Mouse (Mus musculus): ENCODE results near the gene Lypd3.
A peak's percentile ranks its signal among the peaks of the same experiment; 100 is the strongest.
"Not testable (repeated sequence)": the region's sequence is repeated elsewhere in the genome, so short reads cannot be mapped to it uniquely, and the experiment has no call there.

DNA sequence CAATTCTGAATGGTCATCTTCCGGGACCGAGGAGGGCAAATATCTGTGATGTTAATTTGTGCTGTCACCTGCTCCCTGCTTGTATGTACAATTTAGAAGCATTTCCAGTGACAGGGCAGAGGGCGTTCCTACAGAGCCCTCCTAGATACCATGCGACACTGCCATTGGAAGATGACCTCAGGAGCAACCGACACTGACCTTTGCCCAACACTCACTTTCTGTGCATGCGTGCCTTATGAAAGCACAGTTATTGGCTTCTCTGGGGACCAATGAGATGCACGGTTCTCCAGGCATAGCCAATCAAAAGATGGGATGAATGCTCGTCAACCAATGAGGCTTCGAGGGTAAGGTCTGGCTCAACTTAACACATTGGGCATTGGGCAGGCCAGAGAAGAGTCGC, 51.2 kb downstream of the Lypd3 start:
- TF ChIP-seq CTCF (IDR thresholded peaks at IDR 0.05; ENCODE audit: control insufficient read depth, insufficient read depth, insufficient replicate concordance, low read depth, low read length): not testable (repeated sequence)
- peak; percentile 58; the same call in 1 of the 2 replicates for TF ChIP-seq POLR2A (IDR thresholded peaks at IDR 0.05; ENCODE audit: control insufficient read depth, low read depth, low read length)
